Mouse (Mus musculus) monocyte, adult 5-6 weeks (primary cell): ENCODE results near the gene Wars2. TPM values are rescaled to one million over a fixed set of nuclear protein-coding genes. Genes with fewer than 3 reads are reported as not detected.

Experiments
- ATAC-seq: fragments of 153-309, 156-312 bp; replicated peaks from 2 replicates; pipeline ENCODE4 v1.8.0; 2017; ENCODE audit warnings: mild to moderate bottlenecking; ENCODE audit not compliant: low TSS enrichment, insufficient number of reproducible peaks, severe bottlenecking, poor library complexity, low FRiP score
- total RNA-seq: library from RNA; stranded (forward); fragments of 200-1000, 200-491, 200-594 nt; gene quantifications from 3 replicates; pipeline ENCODE4 v1.2.3, GENCODE M21; 2017

The Wars2 gene
- total RNA-seq, 1 experiment from 2014 or later, result 3.8 TPM

GRCm38 (mm10) chr3:99257586-99258577, 117.0 kb downstream of the Wars2 start:
- ATAC-seq, result no peak

GRCm38 (mm10) chr3:99259741-99260270, 118.9 kb downstream of the Wars2 start:
- ATAC-seq, result no peak

- no peak for ATAC-seq
Measured at GRCm38 (mm10) chr3:99260395-99260794, 119.5 kb downstream of the Wars2 start.

- no peak for ATAC-seq
Measured at GRCm38 (mm10) chr3:99261371-99261791, 120.5 kb downstream of the Wars2 start.

- no peak for ATAC-seq
Measured at GRCm38 (mm10) chr3:99261986-99262385, 121.1 kb downstream of the Wars2 start.

- no peak for ATAC-seq
Measured at GRCm38 (mm10) chr3:99263471-99263903, 122.6 kb downstream of the Wars2 start.

- ATAC-seq, result no peak
Measured at GRCm38 (mm10) chr3:99264695-99265094, 123.8 kb downstream of the Wars2 start.

- ATAC-seq, result no peak
Measured at GRCm38 (mm10) chr3:99266752-99267303, 126.0 kb downstream of the Wars2 start.

- no peak for ATAC-seq
Measured at GRCm38 (mm10) chr3:99277973-99278580, 137.2 kb downstream of the Wars2 start.

- no peak for ATAC-seq
Measured at GRCm38 (mm10) chr3:99279718-99280117, 138.8 kb downstream of the Wars2 start.

GRCm38 (mm10) chr3:99281453-99281852, 140.6 kb downstream of the Wars2 start:
- no peak for ATAC-seq

- no peak for ATAC-seq
Measured at GRCm38 (mm10) chr3:99288302-99288701, 147.4 kb downstream of the Wars2 start.

Other genes starting within 250 kb of the Wars2 start
- not detected in 3 replicates for gene Hao2, start 247.8 kb upstream of the Wars2 start, total RNA-seq
- gene Tbx15, start 99.3 kb downstream of the Wars2 start, total RNA-seq, result 0.39 TPM in 1 of 3 replicates, not detected in the others